Mouse (Mus musculus) effector memory CD4-positive, alpha-beta T cell, adult 5 months (primary cell): ENCODE results near the gene Ddi1. TPM values are rescaled to one million over a fixed set of nuclear protein-coding genes. Genes with fewer than 3 reads are reported as not detected.

Source experiments
- polyA plus RNA-seq: library from polyadenylated mRNA; unstranded; fragments of 100-300 nt; shearing (Covaris generic); gene quantifications from one replicate; pipeline ENCODE4 v1.2.1, GENCODE M21; 2017

Gene Ddi1
- not detected for polyA plus RNA-seq

GRCm38 (mm10) chr9:6269796-6270280 is at the start of gene Ddi1:
Ddi1 (minus strand) TSS chr9:6269846.

Other genes with a start within 250 kb of the Ddi1 start
- gene Pdgfd, start 101.3 kb downstream of the Ddi1 start, polyA plus RNA-seq: not detected